Mouse (Mus musculus): ENCODE results near the gene 4933402J07Rik.
A peak's percentile ranks its signal among the peaks of the same experiment; 100 is the strongest.

4933402J07Rik gene

DNA sequence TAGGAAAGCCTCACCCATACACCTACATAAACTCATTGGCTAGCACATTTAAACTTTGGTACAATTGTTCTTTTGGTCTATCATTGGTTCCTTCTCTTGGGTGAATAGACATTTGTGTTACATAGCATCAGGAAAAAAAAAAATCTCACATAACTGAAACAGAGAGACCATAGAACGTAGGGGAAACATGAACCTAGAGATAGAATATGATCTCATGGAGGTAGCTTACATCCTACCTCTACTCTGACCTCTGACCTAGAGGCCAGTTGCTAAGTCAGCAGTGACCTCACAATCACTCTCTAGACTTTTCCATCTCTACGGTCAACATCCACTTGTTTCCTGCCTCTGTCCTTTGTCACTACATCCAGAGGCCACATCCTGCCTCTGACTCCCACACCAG, at the start of gene 4933402J07Rik:
Gene 4933402J07Rik (plus strand): TSS at position 301 of the 400 bp plus-strand sequence.
- DNase-seq (ENCODE audit: low spot score in 2 of 2): no peak

DNA sequence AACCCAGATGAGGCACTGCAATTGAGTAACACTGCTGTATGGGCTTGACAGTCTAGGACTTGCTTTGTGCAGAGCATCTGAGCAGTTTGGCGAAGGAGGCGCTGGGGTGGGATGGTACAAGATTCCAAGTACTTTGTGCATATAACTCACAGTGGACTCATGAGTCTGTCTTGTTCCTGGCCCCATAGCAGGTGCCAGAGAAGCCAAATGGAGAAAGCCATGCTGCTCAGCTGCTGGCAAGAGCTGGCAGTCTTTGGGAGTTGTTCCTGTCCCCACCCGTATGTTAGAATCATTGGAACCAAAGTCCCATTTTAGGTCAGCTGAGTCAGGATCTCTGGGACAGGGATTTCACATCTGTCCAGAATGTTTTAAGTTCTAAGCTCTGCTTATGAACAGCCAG, 46.5 kb upstream of the 4933402J07Rik start:
- no peak for DNase-seq (ENCODE audit: low spot score in 2 of 2)

DNA sequence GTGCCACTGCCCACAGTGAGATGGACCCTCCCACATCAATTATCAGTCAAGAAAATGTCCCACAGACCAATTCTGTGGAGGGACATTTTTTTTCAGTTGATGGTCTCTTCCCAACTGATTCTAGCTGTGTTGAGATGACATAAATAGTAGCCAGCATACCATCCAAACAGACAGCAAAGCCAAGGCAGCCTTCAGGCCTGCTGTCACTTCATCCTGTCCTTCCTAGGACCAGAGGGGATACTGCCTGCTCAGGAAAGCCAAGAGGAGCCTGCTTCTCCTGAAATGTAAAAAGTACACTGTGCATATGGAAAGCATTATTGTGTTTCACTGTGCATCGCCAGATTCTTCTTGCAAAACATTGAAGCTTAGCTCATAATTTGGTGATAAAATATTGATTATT, 38.6 kb upstream of the 4933402J07Rik start:
- no peak for DNase-seq (ENCODE audit: low spot score in 2 of 2)

DNA sequence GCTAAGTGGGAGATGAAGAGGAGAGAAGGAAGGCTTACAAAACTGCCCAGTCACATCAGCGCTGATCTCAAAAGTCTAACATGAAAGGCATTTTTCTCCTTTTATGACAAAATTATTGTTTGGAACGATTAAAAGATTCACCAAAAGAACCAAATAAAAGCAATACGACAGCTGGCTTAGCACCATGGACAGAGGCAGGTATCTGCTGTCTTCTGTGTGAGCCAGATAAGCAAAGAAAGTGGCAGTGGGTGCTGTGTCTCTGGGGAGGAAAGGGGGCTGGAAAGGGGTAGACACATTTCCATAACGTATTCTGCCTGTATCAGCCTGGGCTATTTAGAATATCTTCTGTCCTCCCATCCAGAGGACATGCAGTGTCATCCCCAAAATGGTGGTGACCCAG, 32.5 kb upstream of the 4933402J07Rik start:
- DNase-seq (ENCODE audit: low spot score in 2 of 2): no peak

DNA sequence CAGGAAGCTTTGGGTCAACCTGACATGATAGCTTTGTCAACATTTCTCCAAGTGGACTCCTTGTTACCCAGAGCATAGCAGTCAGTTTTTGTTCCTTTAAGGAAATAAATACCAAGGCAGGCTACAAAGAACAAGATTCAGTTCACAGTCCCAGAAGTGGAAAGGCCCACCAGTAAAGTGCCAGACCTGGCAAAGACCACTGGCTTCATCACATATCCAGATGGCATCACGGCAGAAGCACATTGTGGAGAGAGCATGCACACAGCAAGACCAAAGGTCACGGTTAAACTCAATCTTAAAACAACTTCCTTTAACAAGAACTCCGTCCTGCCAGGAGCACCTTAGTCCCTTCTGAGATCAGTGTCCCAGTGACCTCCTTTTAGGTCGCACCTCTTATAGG, 30.2 kb upstream of the 4933402J07Rik start:
- no peak for DNase-seq (ENCODE audit: low spot score in 2 of 2)

DNA sequence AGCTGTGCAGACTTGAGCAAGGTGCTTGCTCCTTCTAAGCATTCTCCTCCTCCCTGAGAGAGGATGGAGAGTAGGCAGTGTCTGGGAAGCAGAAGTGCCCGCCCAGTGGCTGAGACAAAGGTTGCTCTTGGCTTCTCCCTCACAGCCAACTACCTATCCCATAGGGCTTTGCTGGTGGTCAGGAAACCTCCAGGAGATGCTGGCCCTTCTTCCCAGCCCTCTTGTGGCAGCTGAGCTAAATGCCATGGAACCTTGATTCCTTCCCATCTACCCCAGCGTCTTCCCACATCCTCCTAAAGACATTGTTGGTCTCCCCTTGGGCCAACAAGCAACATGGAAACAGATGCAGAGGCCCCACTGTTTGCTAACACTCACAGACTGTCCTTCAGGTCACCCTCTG, 28.8 kb upstream of the 4933402J07Rik start:
- no peak for DNase-seq (ENCODE audit: low spot score in 2 of 2)

DNA sequence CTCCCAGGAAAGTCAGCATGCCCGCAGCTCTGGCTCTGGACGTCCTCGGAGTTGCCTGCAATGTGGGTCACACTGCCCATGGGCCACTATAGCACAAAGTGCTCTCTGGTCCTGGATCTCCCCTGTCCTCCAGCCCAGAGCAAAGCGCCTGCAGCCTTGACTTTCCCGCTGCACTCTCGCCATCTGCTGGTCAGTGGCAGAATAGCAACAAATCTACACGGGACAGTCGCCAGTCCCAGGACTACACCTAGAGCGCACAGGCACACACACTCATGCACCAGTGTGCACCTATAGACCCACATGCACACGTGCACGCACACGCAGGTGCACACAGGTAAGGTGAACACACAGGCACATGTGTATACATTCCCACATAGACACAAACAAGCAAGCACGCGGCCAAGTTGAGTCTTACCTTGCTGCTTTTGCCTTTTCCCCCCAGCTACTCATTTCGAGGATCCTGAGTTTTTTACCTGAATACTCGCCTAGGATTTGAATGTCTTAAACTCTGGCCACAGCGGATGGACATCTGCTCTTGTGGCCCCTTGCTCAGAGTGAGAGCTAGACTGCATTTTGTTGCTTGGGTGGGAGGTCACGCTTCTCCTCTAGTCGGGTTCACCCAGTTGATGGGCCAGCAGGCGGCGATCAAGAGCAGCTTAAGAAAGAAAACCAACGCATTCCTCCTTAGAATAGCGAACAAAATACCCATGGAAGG, 26.9 kb upstream of the 4933402J07Rik start:
- DNase-seq (ENCODE audit: low spot score in 2 of 2): peak in 1 of 2 experiments; percentile 74

DNA sequence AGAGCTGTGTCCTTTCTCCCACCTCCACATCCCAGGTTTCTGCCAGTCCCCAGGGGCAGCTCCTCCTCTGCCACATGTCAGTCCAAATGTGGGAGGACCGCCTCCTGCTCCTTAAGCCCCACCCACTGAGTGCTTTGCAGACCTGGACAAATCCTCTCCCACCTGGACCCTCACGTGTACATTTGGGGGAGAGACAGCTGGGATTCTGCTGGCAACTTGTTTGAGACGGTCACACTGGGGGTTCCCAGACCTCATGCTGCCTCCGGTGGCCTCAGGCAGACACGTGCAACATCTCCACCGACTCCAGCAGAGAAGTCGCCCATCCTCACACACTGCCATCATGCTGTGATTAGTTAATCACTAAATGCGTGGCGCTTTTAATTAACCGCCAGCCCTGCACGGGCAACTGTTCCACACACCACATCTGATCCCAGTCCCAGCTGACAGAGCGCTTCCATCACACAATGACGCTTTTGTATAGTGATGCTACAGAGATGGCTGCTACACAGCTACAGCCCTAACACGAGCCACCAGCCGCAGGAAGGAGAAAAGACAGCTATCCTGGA, 23.7 kb upstream of the 4933402J07Rik start:
- peak; percentile 17 to 18 for DNase-seq (ENCODE audit: low spot score in 2 of 2)

DNA sequence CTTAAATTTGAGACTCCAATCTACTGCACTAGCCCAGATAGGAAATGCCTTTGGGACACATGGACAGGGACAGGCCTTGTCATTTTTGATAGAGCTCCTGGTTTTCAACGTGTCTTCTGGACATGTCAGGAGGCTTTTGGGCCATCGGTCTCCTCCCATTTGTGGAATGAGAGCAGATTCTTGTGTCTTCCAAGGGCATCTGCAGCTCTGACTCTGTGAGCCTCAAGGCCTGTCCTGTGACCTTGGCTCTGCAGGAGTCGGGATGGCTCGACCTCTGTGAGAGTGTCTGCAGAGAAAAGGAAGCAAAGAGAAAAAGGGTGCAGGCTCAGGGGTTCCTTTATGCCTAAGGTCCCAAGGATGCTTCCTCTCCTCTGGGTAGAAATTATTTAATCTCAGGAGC, 13.8 kb upstream of the 4933402J07Rik start:
- DNase-seq (ENCODE audit: low spot score in 2 of 2): no peak

DNA sequence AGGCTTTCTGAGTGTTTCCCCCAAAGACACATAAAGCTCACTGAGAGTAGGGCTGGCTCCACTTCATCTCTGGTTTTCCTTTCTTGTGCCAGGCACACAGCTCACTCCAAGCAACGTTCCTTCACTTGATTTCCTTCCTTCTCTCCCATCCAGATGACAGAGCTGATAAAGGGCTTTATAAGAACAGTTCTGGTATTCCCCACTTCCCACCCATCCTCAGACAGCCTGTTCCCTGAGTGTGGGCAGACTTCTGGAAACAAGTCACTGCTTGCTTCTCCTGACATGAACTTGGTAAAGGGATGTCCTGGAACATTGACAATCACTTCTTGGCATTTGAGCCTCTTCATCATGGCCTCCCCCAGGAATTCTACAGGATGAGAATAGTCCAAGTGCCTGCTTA, 10.9 kb upstream of the 4933402J07Rik start:
- no peak for DNase-seq (ENCODE audit: low spot score in 2 of 2)

DNA sequence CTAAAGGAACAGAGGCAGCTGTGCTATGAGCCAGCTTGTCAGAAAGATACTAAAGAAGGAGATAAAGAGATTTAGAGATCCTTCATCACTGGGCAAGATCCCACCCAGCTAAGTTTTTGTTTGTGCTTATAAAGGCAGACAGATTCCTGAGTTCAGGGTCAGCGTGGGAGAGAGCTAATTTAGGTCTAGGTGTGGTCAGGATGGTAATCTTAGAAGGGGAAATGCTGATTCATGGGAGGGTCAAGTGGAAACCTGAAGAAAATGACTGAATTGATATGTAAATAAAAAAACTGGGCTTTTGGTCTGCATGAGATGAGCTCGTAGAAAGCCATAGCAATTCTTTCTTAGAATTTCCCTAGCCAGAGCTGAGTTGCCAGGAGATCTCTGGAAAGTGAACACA, 2.9 kb upstream of the 4933402J07Rik start:
- no peak for DNase-seq (ENCODE audit: low spot score in 2 of 2)

DNA sequence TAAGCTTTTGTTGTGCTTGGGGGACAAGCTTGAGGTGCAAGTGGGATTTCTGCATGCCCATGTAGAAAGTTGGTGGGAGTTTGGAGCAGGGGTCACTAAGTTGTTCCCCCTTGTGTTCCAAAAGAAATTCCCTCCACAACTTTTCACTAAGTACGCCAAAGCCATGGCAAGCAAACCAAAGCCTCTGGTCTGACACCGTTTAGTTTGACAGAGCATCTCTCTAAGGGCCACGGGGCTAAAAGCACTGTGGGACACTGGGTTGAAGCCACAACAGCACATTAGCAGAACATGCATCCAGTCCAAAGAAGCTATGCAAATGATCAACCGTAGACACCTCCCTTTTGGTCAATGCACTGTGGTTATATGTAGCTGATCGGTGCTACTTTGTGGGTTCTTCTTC, 5.5 kb downstream of the 4933402J07Rik start:
- no peak for DNase-seq (ENCODE audit: low spot score in 2 of 2)

DNA sequence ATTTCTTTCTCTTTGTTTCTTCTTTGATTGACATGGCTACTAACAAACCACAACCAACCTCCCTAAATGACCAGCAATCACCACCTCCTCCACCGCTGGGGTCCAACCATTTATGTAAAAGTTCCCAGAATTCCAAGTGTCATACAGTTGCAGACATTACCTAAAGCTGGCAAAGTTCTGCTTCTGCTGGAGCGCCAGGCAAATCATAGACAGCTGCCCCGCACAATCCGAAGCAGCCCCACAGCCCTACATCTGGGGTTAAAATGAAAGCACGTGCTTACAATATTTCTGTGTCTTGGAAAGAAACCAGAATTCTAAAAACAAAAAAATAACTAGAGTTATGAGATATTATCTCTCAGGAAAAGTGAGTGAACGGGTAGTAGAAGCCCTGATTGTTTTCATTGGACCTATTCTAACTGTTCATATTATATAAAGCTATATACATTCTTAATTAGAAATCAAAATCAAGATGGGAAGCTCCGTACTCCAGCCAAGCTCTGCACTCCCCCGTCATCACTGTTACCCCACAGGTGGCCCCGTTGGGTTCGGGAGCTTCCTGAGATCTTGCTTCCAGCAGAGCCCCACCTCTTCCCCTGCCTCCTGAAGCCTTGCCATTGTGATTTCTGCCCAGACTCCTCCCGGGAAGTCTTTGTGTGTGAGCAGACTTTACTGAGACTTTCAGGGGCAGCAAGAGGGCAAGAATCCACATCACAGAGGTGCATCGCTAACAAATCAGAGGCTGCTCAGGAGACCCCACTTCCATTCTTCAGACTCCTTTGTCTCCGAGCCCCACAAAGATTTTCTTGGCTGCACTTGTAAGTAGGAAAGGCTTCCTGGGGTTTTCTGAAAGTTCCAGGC, 6.3 kb downstream of the 4933402J07Rik start:
- DNase-seq (ENCODE audit: low spot score in 2 of 2): no peak

DNA sequence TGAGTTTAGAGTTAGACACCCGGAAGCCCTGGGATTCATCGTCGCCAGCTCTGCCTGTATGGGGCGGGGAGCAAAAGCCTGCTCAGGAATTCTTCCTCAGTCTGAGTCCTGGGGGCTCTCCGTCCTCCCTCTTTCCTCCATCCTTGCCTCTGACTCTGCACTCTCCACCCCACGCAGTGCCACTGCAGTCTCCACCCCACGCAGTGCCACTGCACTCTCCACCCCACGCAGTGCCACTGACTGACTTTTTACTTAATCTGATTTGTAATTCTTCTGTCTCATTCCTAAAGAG, 6.9 kb downstream of the 4933402J07Rik start:
- DNase-seq (ENCODE audit: low spot score in 2 of 2): no peak

DNA sequence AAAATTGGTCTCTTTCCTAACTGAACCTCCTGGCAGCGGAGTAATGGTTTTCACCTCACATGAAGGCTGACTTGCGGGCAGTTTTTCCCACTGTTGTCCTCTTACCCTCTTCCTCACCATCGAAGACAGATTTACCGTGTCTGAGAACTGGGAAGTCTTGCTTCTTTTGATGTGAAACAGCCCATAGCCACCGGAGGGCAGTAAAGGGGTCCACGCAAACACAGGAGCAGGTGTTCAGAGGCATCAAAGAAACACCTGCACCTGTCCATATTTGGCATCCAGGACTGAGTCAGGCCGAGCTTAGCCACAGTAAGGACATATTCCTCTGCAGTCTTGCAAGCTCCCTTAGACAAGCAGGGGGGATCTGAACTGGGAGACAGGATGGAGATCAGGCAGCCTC, 7.2 kb downstream of the 4933402J07Rik start:
- DNase-seq (ENCODE audit: low spot score in 2 of 2): no peak

DNA sequence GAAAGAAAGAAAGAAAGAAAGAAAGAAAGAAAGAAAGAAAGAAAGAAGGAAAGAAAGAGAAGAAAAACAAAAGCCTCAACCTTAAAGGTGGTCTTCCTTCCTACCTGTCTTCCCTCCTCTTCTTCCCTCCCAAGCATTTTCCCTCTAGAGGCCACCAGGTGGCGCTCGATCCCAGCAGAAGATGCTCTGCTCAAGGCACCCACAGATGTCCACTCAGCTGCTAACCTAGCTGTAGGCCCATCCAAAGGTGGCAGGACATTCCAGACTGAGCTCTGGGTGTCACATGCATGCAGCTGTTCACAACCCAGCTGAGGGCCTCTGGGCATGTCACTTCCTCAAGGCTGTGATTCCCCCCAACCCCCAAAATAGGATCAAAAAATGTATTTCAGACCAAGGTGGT, 30.6 kb downstream of the 4933402J07Rik start:
- DNase-seq (ENCODE audit: low spot score in 2 of 2): peak; percentile 41 to 59

DNA sequence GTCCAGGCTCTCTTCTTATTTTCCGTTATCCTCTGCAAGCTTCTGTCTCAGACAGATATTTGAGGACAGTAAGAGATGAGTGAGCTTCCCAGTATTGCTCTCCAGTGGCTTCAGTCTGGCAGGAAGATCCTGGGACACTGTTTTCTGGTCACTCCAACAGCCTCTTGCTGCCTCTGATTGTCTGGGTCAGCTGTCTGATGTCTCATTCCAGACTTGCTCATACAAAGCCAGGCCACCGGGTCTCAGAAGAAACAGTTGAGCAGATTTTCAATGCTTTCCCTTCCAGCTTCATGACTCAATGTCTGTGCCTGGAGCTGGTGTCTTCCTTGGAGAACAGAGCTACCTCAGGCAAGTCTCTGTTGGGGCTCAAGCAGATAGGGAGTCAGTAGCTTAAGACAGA, 39.1 kb downstream of the 4933402J07Rik start:
- no peak for DNase-seq (ENCODE audit: low spot score in 2 of 2)

DNA sequence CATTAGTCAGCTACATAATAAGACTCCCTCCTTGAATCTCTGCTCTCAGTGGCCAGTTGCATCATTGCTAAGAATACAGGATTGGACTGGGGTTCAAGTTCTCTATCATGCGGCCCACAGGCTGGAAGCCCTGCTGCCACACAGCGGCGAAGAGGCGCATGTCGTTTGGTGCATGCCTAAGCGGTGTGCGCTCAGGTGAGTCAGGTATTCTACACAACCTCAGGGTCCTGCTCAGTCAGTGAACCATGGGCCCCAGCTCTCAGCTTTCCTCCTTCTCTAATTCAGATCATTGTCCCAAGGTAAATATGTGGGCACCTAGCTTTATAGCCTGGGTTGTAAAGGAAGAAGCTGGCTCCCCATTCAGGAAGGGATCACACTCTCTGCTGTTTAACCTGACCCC, 45.5 kb downstream of the 4933402J07Rik start:
- DNase-seq (ENCODE audit: low spot score in 2 of 2): no peak

DNA sequence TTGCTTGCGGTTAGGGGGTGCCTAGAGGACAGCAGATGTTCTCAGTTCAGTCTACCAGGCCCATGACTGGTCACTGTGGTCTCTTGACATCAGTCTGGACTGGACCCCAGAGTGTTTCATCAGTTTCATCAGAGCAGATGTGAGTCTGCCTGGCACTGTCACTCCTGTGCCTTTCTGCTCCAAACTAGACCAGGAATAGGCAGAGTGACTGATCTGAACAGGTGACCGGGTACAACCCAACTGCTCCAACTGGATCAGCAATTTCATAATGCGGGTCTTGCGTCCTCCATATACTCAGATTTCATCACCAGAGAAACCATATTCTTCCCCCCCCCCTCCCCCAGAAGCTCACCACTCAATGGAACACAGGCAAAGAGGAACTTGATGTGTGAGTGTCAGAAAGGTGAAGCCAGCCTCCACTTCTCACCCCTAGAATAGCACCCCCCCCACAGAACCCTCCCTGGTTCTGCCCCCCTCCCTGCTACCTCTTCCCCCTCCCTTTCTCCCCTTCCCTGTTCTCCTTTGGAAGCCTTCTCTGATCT, 46.1 kb downstream of the 4933402J07Rik start:
- no peak for DNase-seq (ENCODE audit: low spot score in 2 of 2)

DNA sequence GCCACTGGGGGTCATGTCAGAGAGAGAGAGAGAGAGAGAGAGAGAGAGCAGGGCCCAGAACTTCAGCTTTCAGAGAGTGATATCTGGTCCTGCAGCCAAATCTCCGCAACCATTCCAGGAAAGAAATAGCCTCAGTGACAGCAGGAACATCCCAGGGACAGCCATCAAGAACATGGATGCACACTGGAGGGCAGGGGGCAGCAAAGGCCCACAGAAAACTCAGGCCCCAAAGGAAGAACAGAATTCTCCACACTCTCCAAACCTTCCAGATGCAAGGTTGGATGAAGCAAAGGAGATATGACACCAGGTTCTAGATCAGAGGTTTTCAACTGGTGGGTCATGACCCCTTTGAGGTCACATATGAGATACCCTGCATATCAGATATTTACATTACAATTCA, 50.0 kb downstream of the 4933402J07Rik start:
- no peak for DNase-seq (ENCODE audit: low spot score in 2 of 2)

DNA sequence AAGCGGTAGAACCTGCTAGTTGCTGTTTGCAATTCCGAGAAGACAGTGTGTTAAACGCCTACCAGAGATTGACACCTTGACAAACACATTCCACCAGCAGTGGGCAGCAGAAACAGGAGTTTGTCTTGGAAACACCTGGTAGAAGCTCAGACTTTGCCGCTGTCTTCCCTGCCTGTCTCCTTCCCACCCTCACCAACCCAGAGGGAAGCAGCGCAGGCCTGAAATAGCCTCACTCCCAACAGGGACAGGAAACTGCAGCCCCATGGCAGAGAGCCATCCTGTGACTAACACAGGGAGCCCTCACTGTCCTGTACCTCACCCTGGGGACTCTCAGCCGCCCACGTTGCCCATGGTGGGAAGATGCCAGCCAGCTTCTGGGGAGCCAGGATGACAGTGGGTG, 55.5 kb downstream of the 4933402J07Rik start:
- no peak for DNase-seq (ENCODE audit: low spot score in 2 of 2)

DNA sequence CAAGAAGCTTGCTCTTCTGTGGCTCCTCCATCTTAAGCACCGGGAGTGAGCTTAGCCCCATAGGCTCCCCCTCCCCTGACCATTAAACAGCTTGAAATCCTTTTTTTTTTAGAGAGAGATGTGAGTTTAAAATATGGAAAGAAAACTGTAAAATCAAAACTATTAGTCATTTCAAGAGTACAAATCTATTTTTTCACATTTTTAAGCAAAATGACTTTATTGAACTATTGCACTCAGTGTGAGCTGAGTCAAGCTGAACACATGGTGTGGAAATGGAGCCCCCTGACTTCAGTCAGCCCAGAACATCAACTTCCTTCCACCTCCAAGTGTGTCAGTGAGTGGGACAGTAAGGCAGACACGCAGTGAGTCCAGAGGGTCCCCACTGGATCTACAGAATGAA, 55.9 kb downstream of the 4933402J07Rik start:
- DNase-seq (ENCODE audit: low spot score in 2 of 2): no peak

DNA sequence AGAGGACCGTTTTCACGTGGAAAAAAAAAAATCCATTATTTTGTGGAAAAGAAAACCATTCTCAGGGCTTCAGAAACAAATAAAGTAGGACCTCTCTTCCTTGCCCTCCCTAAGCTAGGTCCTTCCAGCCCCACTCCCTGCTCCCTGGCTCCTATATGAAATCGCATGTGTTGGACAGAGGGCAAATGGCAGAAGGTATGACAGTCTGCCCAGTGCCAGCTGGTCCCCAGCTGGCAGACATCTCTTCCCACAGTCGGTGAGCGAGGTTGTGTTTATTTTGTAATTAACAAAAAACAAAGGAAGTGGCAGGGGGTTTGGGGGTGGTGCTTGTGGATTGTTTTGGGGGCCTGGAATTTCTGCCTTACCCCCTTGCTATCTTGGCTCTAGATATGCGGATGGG, 56.6 kb downstream of the 4933402J07Rik start:
- no peak for DNase-seq (ENCODE audit: low spot score in 2 of 2)

All from frontal cortex, postnatal 10 days (tissue).